Mouse (Mus musculus) lung, postnatal 0 days (tissue): ENCODE results near the gene Mthfd1l. TPM values are rescaled to one million over a fixed set of nuclear protein-coding genes. Genes with fewer than 3 reads are reported as not detected.
A peak's percentile ranks its signal among the peaks of the same experiment; 100 is the strongest.
"Not testable (repeated sequence)": the region's sequence is repeated elsewhere in the genome, so short reads cannot be mapped to it uniquely, and the experiment has no call there.

Experiments
- ATAC-seq: fragments of 200-750 bp; cut with Nextera tagmentation; 2 replicates; pipeline ENCODE4 v1.8.0; 2017; ENCODE audit warnings: moderate library complexity
- DNase-seq: peaks from one replicate; pipeline ENCODE4 v3.0.0-alpha.2; 2016; ENCODE audit warnings: low spot score
- H3K27ac ChIP-seq: fragments of 300-500 bp; sonication (generic); 2 replicates; pipeline ENCODE4 v1.5.1; 2014; ENCODE audit warnings: antibody characterized with exemption, mild to moderate bottlenecking, low read length, mixed read lengths
- H3K27me3 ChIP-seq: fragments of 300-500 bp; sonication (generic); replicated peaks from 2 replicates; pipeline ENCODE4 v1.6.1; 2014; ENCODE audit warnings: low read length, mixed read lengths; ENCODE audit not compliant: insufficient read depth
- H3K36me3 ChIP-seq: fragments of 300-500 bp; sonication (generic); 2 replicates; pipeline ENCODE4 v1.6.1; 2014; ENCODE audit warnings: low read length, mixed read lengths; ENCODE audit not compliant: insufficient read depth
- H3K4me1 ChIP-seq: fragments of 300-500 bp; sonication (generic); 2 replicates; pipeline ENCODE4 v1.6.1; 2014; ENCODE audit warnings: antibody characterized with exemption, low read depth, low read length, mixed read lengths; ENCODE audit not compliant: insufficient read depth
- H3K4me2 ChIP-seq: fragments of 300-500 bp; sonication (generic); replicated peaks from 2 replicates; pipeline ENCODE4 v1.6.1; 2014; ENCODE audit warnings: low read depth, mild to moderate bottlenecking, low read length, moderate library complexity, mixed read lengths
- H3K4me3 ChIP-seq: fragments of 300-500 bp; sonication (generic); 2 replicates; pipeline ENCODE4 v1.5.1; 2014; ENCODE audit warnings: low read depth, low read length
- H3K9ac ChIP-seq: fragments of 300-500 bp; sonication (generic); replicated peaks from 2 replicates; pipeline ENCODE4 v1.6.1; 2014; ENCODE audit warnings: low read depth, mild to moderate bottlenecking
- H3K9me3 ChIP-seq: fragments of 300-500 bp; sonication (generic); 2 replicates; pipeline ENCODE4 v1.6.1; 2016; ENCODE audit warnings: low read length, mixed read lengths
- CTCF ChIP-seq: IDR thresholded peaks from 2 replicates; pipeline ENCODE4 v1.5.1; 2016; ENCODE audit warnings: antibody characterized with exemption, mild to moderate bottlenecking
- EP300 ChIP-seq: IDR thresholded peaks from 2 replicates; pipeline ENCODE4 v1.6.1; 2016; ENCODE audit warnings: antibody characterized with exemption, mild to moderate bottlenecking, control low read depth
- WGBS: fragments of 180-500 bp; shearing (Covaris S2); extraction: QIAGEN DNeasy Blood & Tissue Kit; methylation state at CpG from one replicate; pipeline ENCODE4 v1.1.7; 2014; 5-methylcytosine and 5-hydroxymethylcytosine counted together
- polyA plus RNA-seq: library from polyadenylated mRNA; unstranded; fragments of >200 nt; fragmentation: Nextera tagmentation; extraction: Ambion mirVana; gene quantifications from 2 replicates; pipeline ENCODE4 v1.2.1, GENCODE M21; 2015

The Mthfd1l gene
- polyA plus RNA-seq, 1 experiment from 2014 or later, result 3.7 TPM

- Histone ChIP-seq H3K4me3 (no peak overlapping the region), H3K9ac (no peak overlapping the region), H3K4me1 (no peaks in the 10 kb centered on the region), H3K27me3 (no peaks in the 10 kb centered on the region), H3K9me3 (no peaks in the 10 kb centered on the region), H3K27ac (no peak overlapping the region), H3K36me3 (no peaks in the 10 kb centered on the region), H3K4me2 (no peak overlapping the region)
- no peak for DNase-seq
- 72% methylated on average over 8 of the region's 8 CpGs for WGBS
- TF ChIP-seq EP300, result no peak
- TF ChIP-seq CTCF, result no peak
- ATAC-seq, result no peak
Measured at GRCm38 (mm10) chr10:4071069-4071844, 98.3 kb downstream of the Mthfd1l start.

GRCm38 (mm10) chr10:4071845-4072345 lies 99.0 kb downstream of the Mthfd1l start:
- no peak overlapping the region for H3K9ac ChIP-seq
- H3K36me3 ChIP-seq, result no peaks in the 10 kb centered on the region
- H3K27me3 ChIP-seq, result no peaks in the 10 kb centered on the region
- H3K4me3 ChIP-seq, result no peak overlapping the region
- WGBS, result 68% methylated on average over 6 of the region's 6 CpGs
- no peaks in the 10 kb centered on the region for H3K4me1 ChIP-seq
- no peak overlapping the region for H3K27ac ChIP-seq
- peak; percentile 35; the same call in 1 of the 2 replicates for ATAC-seq
- TF ChIP-seq CTCF (no peak), EP300 (no peak)
- H3K9me3 ChIP-seq, result no peaks in the 10 kb centered on the region
- H3K4me2 ChIP-seq, result no peak overlapping the region
- peak; percentile 11 for DNase-seq

GRCm38 (mm10) chr10:4072491-4072890 lies 99.6 kb downstream of the Mthfd1l start:
- H3K4me3 ChIP-seq, H3K27me3 ChIP-seq, ATAC-seq, H3K4me1 ChIP-seq, H3K27ac ChIP-seq, H3K36me3 ChIP-seq, H3K4me2 ChIP-seq, H3K9ac ChIP-seq, DNase-seq, H3K9me3 ChIP-seq: not testable (repeated sequence)
- WGBS, result 74% methylated on average over 4 of the region's 4 CpGs

- DNase-seq (no peak), ATAC-seq (no peak)
- Histone ChIP-seq H3K4me3 (no peak overlapping the region), H3K9ac (no peak overlapping the region), H3K4me2 (no peak overlapping the region), H3K27ac (peak overlapping the region; percentile 83), H3K36me3 (no peaks in the 10 kb centered on the region), H3K4me1 (peaks cover 7% of the 10 kb centered on the region), H3K27me3 (no peaks in the 10 kb centered on the region), H3K9me3 (no peaks in the 10 kb centered on the region)
- WGBS, result 75% methylated on average over 9 of the region's 9 CpGs
- TF ChIP-seq CTCF (no peak), EP300 (no peak)
Measured at GRCm38 (mm10) chr10:4078220-4078840, 105.4 kb downstream of the Mthfd1l start.

- Histone ChIP-seq H3K27me3 (no peaks in the 10 kb centered on the region), H3K9ac (no peak overlapping the region)
- WGBS, result 16% methylated on average over 8 of the region's 8 CpGs
Measured at GRCm38 (mm10) chr10:4078979-4079630, 106.2 kb downstream of the Mthfd1l start.

GRCm38 (mm10) chr10:4079643-4080244 lies 106.8 kb downstream of the Mthfd1l start:
- peak; percentile 89 for DNase-seq
- no peak overlapping the region for H3K4me3 ChIP-seq
- ATAC-seq, result peak; percentile 87

More at GRCm38 (mm10) chr10:4078979-4079630, 106.2 kb downstream of the Mthfd1l start:
- Histone ChIP-seq H3K4me3 (no peak overlapping the region), H3K9me3 (no peaks in the 10 kb centered on the region), H3K4me1 (peaks cover 7% of the 10 kb centered on the region), H3K27ac (peak overlapping the region; percentile 83), H3K36me3 (no peaks in the 10 kb centered on the region), H3K4me2 (peak overlapping the region; percentile 30)
- ATAC-seq (peak; percentile 66), DNase-seq (peak; percentile 68)
- no peak for TF ChIP-seq CTCF
- TF ChIP-seq EP300, result no peak

More at GRCm38 (mm10) chr10:4079643-4080244, 106.8 kb downstream of the Mthfd1l start:
- TF ChIP-seq EP300 (peak; percentile 96), CTCF (no peak)
- Histone ChIP-seq H3K27me3 (no peaks in the 10 kb centered on the region), H3K27ac (peak overlapping the region; percentile 83), H3K36me3 (no peaks in the 10 kb centered on the region), H3K9ac (no peak overlapping the region; the same call in 1 of the 2 replicates), H3K4me1 (peaks cover 7% of the 10 kb centered on the region), H3K9me3 (no peaks in the 10 kb centered on the region), H3K4me2 (peak overlapping the region; percentile 30; the same call in 1 of the 2 replicates)
- WGBS, result 22% methylated on average over 15 of the region's 15 CpGs
